Mouse (Mus musculus) cerebellum, postnatal 10 days (tissue): ENCODE data around the gene Nhp2.
A peak's percentile ranks its signal among the peaks of the same experiment; 100 is the strongest.
"Not testable (repeated sequence)": the region's sequence is repeated elsewhere in the genome, so short reads cannot be mapped to it uniquely, and the experiment has no call there.

Experiments used
- DNase-seq, 2 experiments: peaks; one replicate each; pipeline ENCODE4 v3.0.0; 2021; ENCODE audit warnings: mixed read lengths in 2 of 2

The Nhp2 gene

DNA sequence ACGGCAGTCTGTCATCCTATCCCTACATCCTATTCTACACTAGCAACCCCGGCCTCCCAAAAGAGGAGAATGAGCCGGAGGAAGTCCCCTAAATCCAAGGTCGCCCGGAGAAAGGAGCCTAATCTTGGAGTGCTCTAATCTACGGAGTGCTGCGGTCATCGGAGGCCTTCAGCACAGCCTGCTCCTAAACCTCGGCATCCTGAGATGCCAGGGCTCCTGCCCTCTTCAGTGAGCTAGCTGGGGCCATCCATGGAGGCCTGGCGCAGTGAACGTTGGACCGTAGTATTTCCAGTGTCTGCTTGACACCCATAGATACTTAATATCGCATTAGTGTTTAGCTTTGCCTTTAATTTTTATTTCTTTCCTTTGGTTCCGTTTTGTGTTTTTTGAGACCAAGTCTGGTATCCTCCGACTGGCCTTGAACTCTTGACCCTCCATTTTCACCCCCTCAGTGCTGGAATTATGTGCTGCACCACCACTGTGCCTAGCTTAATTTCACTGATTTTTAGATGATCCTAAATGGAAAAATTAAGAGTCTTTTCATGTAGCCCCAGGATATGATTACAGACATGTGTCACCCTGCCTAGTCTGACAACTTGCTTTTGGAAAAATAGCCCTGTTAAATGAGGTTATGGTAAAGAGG lies 12.3 kb upstream of the Nhp2 start:
- DNase-seq, result no peak

DNA sequence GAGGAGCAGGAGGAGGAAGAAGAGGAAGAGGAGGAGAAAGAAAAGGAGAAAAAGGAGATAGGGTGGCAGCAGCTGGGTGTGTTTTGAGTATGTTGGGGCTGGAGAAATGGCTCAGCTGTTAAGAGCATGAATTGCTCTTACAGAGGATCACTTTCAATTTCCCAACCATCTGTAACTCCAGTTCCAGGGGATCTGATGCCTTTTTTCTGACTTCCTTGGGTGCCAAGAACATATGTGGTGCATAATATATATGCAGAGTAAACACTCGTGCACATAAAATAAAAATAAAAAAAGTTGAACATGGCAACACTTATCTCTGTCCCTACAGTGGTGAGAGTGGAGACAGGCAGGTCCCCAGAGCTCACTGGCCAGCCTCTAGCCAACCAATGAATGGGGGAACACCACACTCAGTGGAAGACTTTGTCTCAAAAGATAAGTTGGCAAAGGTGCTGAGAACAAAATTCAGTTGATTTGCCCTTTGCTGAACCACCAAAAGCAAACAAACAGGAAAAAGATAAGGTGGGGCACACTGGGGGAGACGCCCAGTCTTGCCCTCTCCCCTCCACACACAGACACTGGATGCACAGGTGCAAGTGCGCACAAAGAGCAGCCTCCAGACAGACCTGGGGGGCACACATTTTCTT lies 10.1 kb upstream of the Nhp2 start:
- DNase-seq, result no peak

DNA sequence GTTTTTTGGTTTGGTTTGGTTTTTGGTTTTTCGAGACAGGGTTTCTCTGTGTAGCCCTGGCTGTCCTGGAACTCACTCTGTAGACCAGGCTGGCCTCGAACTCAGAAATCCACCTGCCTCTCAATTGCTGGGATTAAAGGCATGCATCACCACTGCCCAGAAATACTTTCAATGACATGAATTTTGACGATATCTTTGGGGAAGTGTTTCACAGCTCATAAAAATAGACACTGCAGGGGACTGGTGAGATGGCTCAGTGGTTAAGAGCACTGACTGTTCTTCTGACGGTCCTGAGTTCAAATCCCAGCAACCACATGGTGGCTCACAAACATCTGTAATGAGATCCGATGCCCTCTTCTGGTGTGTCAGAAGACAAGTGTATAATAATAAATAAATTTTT lies 9.6 kb upstream of the Nhp2 start:
- not testable (repeated sequence) for DNase-seq

DNA sequence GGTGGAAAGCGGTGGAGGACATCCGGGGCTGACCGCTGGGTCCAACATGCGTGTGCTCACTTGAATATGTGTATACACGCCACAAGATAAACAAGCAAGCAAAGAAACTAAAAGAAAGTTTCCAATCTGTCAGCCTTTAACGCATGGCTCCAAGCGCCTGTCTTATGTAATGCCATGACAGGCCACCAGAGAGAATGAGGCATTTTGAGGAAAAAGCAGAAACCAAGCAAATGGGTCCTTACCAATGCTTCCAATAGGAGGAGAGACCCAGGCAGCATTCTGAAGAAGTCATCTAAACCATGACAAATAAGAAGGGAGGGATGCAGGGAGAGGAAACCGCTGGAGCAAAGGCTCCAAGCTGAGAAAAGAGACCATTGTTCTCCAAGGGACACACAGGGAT lies 5.3 kb upstream of the Nhp2 start:
- DNase-seq, result no peak

DNA sequence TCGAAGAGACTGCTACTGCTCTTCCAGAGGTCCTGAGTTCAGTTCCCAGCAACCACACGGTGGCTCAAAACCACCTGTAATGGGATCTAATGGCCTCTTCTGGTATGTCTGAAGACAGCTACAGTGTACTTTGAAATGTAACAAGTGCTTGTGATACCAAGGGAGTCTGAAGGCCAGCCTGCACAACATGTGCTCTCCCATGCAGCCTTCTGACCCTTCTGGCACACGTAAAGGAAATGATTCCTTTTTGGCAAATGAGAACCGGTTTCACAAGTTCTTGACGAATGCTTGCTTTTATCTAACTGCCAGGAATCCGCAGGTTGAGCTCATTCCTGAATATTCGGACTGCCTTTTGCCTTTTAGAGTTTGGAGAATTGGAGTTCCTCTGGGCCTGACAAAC lies 4.4 kb upstream of the Nhp2 start:
- DNase-seq, result no peak

DNA sequence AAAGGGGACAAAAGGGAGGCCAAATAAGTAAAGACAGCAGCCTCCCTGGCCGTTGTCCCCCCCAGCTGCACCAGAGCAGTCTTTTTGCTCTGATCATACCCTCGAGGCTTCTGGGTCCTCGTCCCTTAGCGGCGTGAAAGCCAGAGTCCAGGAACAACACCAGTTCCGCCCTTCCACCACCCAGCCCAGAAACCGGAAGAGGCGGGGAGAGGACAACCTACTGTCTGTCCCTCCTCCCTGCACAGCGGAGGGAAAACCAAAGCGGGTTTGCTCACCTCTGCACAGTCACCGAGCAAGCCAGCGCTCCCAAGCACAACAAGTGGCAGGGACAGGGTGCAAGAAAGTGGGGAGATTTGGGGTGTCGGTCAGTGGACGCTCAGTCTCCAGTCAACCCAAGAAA lies 3.9 kb upstream of the Nhp2 start:
- DNase-seq, result peak; percentile 41 to 50

DNA sequence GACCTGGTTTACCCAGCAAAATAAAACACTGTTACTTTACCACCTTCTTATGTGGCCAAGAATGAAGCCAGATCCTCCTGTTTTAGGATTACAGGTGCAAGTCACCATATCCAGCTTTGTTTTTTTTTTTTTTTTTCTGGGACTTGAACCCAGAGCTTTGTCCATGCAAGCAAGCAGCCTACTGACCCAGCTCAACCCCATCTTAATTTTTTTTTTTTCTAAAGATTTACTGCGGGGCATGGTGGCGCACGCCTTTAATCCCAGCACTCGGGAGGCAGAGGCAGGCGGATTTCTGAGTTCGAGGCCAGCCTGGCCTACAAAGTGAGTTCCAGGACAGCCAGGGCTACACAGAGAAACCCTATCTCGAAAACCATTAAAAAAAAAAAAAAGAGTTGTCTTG lies 3.4 kb upstream of the Nhp2 start:
- DNase-seq, result not testable (repeated sequence)

DNA sequence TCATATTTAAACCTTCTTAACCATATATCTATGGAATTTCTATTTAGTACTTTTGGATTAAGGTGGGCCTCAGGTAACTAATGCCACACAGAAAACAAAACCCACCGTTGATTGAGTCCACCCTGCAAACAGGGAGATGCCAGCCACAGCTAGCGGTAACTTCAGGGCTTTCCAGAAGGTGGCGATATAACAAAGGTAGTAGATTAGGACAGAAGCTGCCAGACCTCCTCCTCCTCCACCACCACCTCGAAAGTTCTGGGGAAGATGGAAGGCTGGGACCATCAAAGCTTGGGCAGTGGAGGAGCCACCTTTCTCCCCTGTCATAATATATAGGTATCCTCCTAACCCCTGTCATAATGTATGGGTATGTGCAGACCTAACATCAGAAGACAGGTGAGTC lies 1.8 kb upstream of the Nhp2 start:
- DNase-seq, result peak; percentile 88 to 91

DNA sequence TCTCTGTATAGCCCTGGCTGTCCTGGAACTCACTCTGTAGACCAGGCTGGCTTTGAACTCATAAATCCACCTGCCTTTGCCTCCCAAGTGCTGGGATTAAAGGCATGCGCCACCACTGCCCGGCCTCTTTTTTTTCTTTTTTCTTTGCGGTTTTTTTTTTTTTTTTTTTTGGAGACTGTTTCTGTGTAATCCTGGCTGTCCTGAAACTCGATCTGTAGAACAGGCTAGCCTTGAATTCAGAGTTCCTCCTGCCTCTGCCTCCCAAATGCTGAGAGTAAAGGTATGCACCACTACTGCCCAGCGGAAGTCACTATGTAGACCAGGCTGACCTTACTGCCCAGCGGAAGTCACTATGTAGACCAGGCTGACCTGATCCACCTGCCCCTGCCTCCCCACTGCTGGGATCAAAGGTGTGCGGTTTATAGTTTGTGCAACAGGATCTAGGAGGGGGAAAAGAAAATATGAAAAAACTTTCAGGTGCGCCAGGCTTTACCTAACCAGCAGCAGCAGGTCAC lies 584 bp upstream of the Nhp2 start:
- no peak for DNase-seq

DNA sequence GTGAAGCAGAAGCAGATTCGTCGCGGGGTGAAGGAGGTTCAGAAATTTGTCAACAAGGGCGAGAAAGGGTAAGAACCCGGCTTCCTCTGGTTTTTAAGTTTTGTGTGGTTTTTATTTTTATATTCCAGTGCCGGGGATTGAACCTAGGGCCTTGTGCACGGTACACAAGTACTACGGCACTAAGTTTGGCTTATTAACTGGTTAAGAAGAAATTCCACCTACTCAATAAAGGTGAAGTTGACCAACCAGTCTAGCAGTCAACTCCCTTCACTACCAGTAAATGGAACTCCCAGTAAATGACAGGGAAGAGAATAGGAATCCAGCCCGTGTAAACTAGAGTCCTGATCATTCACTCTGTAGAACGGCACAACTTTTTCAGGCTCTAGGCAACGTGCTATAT lies 549 bp downstream of the Nhp2 start:
- DNase-seq, result no peak

DNA sequence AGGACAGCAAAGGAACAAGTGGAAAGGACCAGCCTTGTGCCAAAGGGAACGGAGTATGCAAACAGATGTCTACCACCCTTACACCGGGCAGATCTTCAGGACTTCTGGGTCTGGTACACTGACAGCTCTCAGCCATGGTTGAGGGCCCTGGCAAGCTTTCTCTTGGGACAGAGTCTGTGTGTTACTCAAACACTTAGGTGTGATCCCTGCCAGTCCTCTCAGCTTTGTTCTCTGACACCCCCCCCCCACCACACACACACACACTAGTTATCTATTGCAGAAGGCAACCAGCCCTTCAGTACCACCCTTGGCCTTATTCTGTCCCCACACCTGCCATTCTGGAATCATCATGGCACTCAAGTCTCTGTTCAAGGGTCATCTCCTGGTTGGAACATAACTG lies 2.2 kb downstream of the Nhp2 start:
- no peak for DNase-seq

DNA sequence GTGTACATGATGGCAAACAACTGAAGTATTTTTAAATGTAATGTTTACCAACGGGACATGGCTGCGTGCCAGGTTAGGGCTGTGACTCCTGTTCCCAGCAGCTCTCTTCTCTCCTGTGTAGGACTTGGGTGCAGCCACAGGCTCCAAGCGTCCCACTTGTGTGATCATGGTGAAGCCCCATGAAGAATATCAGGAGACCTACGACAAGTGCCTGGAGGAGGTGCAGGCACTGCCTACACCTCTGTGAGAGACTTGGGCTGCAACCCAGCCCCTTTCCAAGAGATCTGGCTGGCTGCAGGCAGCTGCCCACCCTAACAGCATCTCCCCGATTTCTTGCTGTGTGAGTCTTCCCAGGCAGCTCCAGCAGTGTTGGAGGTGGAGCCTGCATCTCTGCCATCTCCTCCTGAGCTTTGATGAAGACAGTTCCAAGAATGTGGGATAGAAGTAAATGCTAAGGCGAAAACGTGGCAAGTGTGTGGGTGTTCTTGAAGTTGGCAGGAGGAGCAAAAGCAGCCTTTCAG lies 3.5 kb downstream of the Nhp2 start:
- DNase-seq, result peak in 1 of 2 experiments; percentile 19

DNA sequence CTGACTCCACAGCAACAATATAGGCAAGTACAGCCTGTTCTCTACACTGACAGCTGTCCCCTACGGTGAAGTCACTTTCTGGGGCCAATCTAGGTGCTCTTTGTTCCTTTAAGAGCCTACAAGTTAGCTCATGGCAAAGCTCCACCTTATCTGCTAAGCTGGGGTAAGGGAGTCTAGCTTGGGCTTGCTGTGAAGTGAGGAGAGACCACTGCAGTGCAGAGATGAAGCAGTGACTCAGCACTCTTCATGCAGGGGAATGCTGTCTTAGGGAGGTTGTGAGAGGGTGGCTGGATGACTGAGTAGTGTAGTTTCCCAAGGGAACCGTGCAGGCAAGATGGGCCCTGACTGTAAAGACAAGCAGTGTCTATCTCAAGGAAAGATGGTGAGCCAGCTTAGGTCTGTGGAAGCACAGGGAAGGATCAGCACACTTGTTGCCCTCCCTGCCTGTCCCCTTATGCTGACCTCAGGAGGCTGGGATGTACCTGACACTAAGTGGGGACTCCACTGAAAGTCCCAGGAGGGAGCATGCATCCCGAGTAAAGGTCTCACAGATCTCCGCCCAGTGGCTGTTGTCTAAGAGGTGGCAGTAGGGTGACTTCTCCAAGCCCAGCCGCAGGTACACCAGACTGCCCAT lies 5.8 kb downstream of the Nhp2 start:
- no peak for DNase-seq

DNA sequence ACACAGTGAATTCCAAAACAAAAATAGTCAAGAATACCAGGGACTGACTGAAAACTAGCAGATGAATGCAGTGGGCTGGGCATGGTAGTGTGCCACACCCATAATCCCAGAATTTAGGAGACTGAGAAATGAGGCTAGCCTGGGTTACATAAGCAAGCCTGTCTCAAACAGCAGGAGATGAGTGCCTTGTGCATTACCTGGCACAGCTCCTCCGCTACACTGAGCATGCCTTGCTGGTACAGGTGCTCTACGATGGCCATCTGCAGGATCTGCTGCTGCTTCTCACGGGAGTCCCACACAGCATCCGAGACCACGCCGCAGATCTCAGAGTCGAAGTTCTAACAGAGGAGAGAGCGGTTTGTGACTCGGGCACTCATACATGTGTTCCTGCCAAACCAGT lies 7.9 kb downstream of the Nhp2 start:
- DNase-seq, result no peak

DNA sequence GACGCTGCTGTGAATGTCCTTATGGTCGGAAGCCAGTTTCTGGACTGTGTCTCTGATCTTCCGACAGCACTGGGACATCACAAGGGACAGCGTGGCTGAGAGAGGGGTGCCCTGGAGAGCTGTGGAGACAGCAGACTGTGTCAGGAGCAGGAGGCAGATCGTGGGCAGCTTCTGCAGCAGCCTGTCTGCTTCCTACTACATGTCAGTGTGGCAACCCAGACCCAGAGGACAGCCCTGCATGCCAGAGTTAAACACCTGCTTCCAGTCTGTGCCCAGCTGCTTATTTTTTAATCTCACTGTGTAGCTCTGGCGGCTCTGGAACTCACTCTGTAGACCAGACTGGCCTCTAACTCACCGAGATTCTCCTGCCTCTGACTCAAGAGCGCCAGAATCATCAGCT lies 8.4 kb downstream of the Nhp2 start:
- no peak for DNase-seq

DNA sequence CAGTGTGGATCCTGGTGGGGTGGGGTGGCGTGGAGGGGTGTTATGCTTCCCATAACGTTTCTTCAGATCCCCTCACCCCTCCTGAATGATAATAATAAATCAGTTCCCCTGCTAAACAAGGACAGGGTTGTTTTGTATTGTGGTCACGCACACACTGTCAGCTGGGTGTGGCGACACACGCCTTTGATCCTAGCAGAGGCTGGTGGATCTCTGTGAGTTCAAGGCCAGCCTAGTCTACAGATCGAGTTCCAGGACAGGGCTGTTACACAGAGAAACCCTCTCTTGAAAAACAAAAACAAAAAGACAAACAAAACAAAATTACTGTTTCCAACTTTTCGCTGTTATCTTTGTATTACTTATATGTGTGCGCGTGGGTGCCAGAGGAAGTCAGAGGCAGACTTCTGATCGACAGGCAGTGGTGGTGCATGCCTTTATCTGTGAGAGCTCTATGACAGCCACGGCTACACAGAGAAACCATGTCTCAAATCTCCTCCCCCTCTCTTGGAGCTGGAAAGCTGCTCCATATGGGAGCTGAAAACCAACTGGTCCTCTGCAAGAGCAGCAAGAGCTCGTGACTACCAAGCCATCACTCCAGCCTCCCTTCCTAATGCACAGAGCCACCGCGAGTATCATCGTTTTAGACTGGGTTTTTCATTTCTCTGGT lies 10.2 kb downstream of the Nhp2 start:
- no peak for DNase-seq

DNA sequence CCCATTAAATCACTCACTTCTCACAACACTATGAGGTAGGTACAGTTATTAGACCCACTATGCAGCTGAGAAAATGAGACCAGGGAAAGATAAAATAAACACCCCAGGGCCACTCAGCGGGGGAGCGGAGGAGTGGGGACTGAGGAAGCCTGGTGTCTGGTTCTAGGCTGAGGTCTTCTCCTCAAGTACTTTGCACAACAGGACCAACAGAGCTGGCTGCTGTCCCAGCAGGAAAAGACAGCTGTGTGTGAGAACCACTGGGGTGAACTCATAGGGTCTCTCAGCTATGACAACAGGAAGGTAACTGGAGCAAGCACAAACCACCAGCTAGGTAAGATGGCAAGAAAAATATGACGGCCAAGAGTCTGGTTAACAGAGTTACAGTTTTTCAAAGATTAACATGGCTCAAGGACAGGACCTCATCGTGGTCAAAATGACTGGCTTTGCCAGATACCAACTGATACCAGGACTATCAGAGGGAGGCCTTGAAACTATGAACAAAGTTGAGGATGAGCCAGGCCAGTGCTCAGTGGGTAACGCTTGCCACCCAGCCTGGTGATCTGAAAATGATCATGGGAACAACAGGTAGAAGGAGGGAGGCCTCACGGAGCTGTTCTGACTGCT lies 12.7 kb downstream of the Nhp2 start:
- peak; percentile 3 to 18 for DNase-seq

DNA sequence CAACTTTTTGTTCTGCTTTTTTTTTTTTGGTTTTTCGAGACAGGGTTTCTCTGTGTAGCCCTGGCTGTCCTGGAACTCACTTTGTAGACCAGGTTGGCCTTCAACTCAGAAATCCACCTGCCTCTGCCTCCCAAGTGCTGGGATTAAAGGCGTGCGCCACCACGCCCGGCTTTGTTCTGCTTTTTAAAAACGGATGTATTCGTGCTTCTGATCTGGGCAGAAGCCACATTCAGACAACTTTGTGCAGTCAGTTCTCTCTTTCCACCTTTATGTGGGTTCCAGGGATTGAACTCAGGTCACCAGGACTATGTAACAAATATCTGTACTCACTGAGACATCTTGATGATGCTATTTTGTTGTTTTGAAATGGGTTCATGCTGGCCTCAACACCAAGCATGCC lies 13.7 kb downstream of the Nhp2 start:
- DNase-seq, result not testable (repeated sequence)

DNA sequence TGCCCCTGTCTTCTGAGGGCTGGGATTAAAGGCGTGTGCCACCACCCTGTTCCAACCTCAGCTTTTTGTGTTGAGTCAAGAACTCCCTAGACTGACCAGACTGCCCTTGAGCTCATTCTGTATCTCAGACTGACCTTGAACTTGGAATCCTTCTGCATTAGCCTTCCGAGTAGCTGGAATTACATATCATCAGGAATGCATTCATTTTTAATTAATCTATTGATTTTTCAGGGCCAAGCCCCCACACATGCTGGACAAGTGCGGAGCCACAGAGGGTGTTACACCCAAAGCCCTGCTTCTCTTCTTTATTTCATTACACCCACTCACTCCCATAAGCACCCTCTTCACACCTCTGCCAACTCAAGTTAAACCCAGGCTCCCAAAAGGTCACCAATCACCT lies 14.2 kb downstream of the Nhp2 start:
- DNase-seq, result no peak

DNA sequence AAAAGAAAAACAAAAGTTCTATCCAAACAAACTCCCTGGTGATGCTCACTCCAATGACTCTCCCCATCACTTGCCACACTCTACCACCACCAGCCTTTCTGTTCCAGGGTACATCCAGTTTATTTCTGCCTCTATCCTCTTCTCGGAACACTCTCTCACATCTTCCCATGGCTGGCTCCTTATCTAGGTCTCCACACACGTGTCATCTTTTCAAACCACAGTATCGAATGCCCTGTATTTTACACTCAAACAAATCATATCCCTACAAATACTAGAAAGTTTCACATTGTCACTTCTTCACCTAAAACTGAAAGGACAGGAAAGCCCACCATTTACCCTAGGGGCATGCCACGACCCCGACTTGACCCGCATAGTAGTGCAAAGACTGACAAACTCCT lies 15.6 kb downstream of the Nhp2 start:
- no peak for DNase-seq

DNA sequence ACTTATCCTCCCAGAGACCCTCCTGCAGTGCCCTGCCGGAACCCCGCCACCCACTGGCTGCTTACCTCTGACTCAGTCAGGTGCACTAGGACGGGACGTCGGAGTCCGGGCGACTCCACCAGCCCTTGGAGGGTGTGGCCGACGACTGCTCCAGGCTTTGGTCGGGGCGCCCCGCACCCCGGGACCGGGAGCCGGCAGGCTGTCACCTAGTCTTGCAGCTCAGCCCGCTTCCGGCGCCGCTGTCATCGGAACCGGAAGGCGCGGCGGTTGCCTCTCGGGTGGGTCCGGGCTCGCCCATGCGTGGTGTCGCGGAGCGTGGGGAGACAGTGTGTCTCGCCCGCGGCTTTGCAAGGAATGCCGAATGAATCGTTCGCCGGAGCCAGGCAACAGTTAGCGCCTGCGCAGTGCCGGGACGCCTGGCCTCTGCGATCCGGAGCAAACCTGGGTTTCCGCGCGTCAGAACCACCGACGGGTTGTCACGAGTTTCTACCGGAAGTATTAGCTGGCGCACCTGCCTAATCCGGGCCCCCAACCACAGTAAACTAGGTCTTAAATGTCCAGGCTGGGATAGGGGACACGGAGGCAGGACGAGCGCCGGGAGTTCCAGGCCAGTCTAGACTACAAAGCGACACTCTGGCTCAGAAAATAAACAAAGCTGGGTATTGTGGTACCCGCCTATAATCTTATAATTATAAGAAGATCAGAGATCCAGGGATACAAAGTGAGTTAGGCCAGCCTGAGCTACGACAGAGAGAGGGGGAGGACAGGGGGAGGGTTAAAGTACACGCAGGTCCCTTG lies 16.2 kb downstream of the Nhp2 start, which contains the start of gene Rmnd5b:
TSS of gene Rmnd5b (minus strand) at position 372 of the 798 bp plus-strand sequence.
- DNase-seq, result peak; percentile 92 to 94

DNA sequence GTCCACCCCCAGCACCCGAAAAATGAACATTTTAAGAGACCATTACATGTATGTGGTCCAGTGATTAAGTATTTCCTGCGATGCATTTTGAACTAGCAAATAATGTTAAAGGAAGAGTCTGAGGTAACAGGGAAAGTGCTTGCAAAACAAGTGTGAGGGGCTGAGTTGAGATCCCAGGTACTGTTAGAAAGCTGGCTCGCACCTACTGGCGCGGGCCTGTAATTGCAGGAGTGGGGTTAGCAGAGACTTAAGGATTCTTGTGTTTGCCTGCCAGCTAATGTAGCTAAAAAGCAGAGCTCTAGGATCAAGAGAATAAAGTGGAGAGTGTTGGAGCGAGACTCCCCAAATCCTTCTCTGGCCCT lies 16.8 kb downstream of the Nhp2 start:
- DNase-seq, result peak; percentile 75 to 78
